Mouse (Mus musculus) left cerebral cortex, adult 8-10 months (tissue): Measurements from ENCODE around the gene Traf2. TPM values are rescaled to one million over a fixed set of nuclear protein-coding genes. Genes with fewer than 3 reads are reported as not detected.
A peak's percentile ranks its signal among the peaks of the same experiment; 100 is the strongest.

ENCODE experiments used
- DNase-seq, 2 experiments: peaks; one replicate each; pipeline ENCODE4 v3.0.0; 2022; ENCODE audit warnings: low spot score in 2 of 2
- total RNA-seq, 4 experiments: library from RNA; stranded (reverse); gene quantifications; 2 replicates each; pipeline ENCODE4 v1.2.4; 2022

The Traf2 gene
- total RNA-seq, 4 experiments from 2014 or later: 10.3 to 11.9 (median 10.4) TPM

- no peak for DNase-seq
These were observed 2.6 kb upstream of the Traf2 start for GRCm38 (mm10) chr2:25549021-25549991.

DNA sequence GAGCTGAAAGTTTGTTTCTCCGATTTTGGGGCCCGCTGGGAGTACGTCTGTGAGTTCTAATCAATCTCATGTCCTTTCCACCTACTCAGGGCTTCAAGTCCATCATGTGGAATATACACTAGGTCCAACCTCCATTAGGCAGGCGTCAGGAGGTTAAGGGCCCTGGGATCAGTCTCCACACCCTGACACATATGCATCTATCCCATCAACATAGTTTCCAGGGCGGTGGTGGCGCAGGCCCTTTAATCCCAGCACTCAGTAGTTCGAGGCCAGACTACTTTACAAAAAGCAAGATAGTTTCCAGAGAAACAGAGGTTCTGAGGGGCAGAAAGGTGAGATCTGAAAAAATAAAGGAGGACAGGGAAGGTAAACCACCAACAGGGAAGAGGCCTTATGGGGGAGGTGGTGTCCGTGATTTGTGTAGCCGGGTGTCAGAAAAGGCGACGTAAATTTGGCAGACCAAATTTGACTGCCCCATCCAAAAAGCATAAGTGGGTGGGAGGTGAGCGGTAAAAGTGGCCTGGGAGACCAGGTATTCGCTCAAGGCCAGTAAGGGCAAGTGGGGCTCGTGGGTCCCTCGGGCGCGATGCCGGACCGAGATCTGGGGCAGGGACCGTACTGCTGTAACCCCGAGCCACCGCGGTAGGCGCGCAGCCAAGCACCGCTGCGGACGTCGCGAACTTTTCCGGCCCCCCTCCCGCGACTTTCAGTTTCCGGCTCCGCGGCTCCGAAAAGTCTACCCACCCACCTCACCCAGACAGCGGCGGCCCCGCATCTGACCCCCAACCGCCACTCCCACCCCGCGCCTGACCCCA lies 537 bp downstream of the Traf2 start:
- no peak for DNase-seq

GRCm38 (mm10) chr2:25541644-25542367 lies 4.9 kb downstream of the Traf2 start:
- DNase-seq: no peak

DNA sequence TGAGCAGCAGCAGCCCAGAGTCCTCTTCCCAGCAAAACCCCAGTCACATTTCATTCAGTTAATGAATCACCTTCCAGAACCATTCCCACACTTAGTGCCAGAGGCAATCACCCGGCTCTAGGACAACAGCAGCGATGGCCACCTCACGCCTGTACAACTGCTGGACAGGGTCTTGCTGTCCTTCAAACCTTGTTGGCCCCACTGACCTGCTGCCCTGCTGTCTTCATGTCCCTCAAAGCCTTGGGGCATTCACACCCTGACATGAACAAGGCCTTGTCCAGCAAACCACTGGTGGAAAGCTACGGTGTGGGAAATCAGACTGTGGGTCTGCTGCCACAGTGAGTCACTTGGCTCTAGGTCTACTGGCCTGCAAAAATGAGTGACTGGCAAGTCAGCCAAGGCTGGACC lies 6.2 kb downstream of the Traf2 start:
- no peak for DNase-seq

DNA sequence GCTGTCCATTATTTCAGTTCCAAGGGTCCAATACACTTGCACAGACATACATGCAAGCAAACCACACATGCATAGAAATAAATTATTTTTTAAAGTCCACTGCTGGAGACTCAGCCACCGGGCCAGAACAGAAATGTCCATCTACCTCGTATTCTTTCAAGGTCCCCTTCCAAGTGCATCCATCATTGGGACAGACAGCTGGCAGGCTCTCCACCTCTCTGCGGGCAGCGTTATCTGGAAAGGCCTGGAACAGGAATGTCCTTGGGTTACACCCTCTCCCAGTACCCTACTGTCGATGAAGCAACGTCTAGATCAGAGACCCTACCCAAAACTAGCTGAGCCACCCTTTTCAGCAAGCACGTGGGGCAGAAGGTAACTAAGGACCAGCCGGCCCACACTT lies 10.2 kb downstream of the Traf2 start:
- DNase-seq: no peak

DNA sequence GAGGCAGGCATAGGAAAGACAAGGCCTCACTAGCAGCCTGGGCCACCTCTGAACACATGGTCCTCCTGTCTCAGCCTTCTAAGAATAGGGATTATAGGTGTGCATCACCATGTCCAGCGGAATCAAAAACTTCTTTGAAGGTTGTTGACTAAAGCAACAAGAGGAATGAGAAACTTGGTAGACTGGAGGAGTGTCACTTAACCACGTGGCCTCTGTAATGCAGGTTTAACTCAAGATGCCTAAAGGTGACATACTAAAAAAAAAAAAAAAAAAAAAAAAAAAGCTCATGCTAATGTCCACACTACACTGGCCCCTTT lies 11.9 kb downstream of the Traf2 start:
- DNase-seq: no peak

GRCm38 (mm10) chr2:25534178-25534865 lies 12.4 kb downstream of the Traf2 start:
- DNase-seq: no peak

DNA sequence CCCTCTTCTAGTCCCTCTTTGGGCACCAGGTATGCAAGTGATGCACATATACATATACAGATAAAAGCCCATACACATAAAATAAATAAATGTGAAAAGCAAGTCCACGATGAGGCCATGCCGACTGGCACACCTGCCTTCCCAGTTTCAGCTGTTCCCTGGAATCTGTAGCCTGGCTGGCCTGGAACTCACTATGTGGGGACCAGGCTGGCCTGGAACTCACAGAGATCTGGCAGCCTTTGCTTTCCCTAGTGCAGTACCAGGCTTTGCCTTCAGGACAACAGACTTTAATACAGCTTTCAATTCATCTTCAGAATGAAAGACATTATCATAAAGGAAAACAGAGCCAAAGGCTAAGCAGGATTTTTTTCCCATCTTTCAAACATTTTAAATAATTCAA lies 13.0 kb downstream of the Traf2 start:
- DNase-seq: no peak

- no peak for DNase-seq
These were observed 20.0 kb downstream of the Traf2 start for GRCm38 (mm10) chr2:25526510-25527302.

DNA sequence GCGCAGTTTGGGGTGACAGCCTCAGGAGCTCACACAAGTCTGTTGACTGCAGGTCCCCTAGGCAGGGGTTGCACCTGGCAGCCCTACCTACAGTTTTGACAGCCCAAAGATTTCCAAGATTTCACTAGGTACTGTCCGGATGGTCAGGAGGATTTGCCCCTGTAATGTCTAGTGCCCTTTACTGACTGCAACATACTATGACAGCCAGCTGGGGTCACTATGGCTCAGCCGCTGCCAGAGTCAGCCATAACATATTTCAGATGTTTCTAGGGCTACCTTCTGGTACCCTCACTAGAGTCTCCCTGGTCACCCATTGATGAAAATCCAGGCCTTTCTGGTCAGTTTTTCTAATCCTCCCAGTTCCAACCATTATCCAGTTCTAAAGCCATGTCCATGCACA lies 36.8 kb downstream of the Traf2 start:
- no peak for DNase-seq

DNA sequence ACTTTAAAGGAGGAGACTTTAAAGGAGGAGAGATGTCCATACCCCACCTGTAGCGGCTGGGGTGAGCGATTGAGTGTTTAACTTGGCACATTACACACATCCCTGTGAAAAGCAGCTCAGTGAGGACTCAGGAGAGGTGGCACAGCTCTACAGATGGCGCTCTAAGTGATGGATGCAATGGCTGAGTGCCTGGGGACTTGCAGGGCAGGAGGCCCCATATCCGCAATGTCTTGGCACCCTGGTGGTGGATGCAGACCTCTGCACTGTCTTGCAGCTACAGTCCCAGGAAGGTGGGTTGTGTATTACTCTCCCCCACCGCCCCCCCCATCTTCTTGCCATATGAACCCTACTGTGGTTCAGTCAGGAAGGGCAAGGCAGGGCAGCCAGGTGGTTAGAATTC lies 39.8 kb downstream of the Traf2 start:
- DNase-seq: no peak

- DNase-seq: no peak
These were observed 40.9 kb downstream of the Traf2 start for GRCm38 (mm10) chr2:25505860-25506259.

- no peak for DNase-seq
These were observed 41.7 kb downstream of the Traf2 start for GRCm38 (mm10) chr2:25505000-25505399.

DNA sequence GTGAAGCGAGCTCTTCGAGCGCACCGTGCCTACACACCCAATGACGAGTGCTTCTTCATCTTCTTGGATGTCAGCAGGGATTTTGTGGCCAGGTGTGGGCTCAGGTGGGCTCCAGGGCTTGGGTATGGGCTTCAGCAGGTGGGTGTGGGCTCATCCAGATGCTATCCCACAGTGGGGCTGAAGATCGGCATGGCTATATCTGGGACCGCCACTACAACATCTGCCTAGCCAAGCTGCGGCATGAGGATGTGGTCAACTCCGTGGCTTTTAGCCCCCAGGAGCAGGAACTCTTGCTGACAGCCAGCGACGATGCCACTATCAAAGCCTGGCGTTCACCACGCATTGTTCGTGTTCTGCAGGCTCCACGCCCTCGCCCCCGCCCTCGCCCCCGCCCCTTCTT lies 42.2 kb downstream of the Traf2 start:
- no peak for DNase-seq

- no peak for DNase-seq
These were observed 44.0 kb downstream of the Traf2 start for GRCm38 (mm10) chr2:25502726-25503125.

DNA sequence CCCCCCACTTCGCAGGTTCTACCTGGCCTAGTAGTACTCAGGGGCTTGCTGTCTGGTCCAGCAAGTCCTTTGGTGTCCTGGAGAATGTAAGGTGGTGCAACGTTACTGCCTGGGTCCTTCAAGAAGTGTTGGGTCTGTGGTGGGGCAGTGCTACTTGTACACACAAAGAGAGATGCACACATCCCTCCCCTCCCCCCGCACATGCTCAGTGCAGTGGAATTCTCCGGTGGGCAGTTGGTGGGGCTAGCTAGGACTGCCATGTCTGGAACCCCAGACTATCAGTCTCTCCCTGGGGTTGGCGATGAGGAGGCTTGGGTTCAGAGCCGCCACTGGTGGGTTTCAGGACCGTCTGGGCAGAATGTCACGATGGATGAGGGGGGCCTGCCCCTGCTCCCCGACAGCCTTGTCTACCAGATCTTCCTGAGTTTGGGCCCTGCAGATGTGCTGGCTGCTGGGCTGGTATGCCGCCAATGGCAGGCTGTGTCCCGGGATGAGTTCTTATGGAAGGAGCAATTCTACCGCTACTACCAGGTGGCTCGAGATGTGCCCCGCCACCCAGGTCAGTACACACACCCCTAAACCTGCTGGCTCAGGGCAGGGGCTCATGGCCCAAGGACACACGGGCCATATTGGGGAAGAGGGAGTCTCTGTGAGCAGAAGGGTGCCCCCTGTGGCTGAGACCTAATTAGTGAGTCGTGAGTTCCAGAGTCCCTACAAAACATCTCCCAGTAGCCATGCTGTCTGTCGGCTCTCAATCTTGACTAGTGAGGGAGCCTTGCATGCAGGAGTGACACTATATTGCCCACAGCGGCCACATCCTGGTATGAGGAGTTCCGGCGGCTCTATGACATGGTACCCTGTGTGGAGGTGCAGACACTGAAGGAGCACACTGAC lies 44.9 kb downstream of the Traf2 start, which contains the start of gene C8g:
C8g (minus strand) TSS at position 127 of the 894 bp plus-strand sequence.
- DNase-seq: no peak

DNA sequence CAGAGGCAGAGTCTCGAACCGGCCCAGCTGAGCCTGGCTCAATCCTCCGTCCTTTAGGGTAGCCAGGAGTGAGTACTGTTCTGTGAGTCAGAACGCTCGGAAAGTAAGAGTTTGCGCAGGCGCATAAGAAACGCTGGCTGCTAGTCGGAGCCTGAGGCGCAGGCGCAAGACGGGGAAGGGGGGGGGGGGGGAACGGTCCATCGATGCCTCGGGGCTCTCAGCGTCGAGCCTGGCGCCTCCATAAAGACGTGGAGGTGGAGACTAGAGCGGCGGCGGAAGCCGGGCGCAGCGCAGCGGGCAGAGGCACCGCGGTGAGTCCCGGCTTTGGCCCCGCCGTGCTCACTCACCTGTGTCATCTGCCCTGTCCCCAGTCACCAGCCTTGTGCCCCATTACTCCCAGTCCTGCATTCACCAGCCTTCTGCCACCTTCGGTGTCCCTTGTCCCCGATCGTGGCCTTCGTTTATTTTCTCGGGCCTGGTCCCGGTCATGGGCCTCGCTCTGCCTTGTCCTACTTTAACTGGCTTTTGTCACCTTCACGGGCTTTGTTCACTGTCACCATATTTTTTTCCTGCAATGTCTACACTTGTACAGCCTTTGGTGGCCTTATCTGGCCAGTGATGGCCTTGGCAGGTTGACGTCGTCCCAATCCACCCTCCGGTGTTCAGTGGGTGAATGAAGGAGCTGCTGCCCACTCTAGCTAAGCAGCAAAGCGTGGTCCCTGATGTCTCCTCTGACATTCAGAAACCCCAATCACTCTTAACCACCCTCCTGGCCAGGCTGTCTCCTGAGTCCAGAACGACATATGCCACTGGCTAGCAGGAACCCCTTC lies 45.9 kb downstream of the Traf2 start, which contains the start of gene Fbxw5:
Fbxw5 (plus strand) TSS at position 175 of the 830 bp plus-strand sequence.
- DNase-seq: peak; percentile 59 to 76

DNA sequence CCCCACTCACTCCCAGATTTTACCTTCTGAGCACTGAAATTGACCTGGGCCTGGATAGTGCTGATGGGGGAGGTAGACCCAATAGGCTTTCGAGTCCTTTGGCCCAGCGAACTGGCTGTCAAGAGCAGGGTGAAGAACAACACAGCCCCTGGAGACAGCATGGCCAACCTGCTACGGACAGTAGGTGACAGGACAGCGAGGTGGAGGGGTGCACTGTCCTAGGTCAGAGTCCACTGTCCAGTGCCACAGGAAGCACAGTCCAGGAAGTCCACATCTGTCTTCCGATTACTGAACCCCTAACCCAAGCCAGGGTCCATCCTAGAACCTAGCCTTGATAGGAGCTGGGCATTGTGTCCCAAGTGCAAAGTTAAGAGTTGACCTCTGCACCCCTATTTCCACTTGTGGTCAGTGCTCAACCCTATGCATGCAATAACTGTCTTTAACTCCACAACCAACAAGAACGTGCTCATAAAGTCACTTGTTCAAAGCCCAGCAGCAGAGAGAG lies 46.6 kb downstream of the Traf2 start:
- DNase-seq: no peak
